Mouse (Mus musculus) heart, embryonic 15.5 days (tissue): ENCODE data around the gene Bst1. TPM values are rescaled to one million over a fixed set of nuclear protein-coding genes. Genes with fewer than 3 reads are reported as not detected.

Source experiments
- ATAC-seq: fragments of 200-750 bp; cut with Nextera tagmentation; replicated peaks from 2 replicates; pipeline ENCODE4 v1.8.0; 2017; ENCODE audit warnings: low read depth, moderate TSS enrichment; ENCODE audit not compliant: insufficient number of reproducible peaks, insufficient read depth, low FRiP score
- H3K27ac ChIP-seq: fragments of 300-500 bp; sonication (generic); 2 replicates; pipeline ENCODE4 v1.5.1; 2015; ENCODE audit warnings: mild to moderate bottlenecking, inconsistent platforms
- H3K27me3 ChIP-seq: fragments of 300-500 bp; sonication (generic); 2 replicates; pipeline ENCODE4 v1.6.1; 2015; ENCODE audit warnings: inconsistent platforms
- H3K36me3 ChIP-seq: fragments of 300-500 bp; sonication (generic); 2 replicates; pipeline ENCODE4 v1.6.1; 2015; ENCODE audit warnings: mild to moderate bottlenecking, inconsistent platforms
- H3K4me1 ChIP-seq: fragments of 300-500 bp; sonication (generic); replicated peaks from 2 replicates; pipeline ENCODE4 v1.6.1; 2015; ENCODE audit warnings: inconsistent platforms
- H3K4me2 ChIP-seq: fragments of 300-500 bp; sonication (generic); 2 replicates; pipeline ENCODE4 v1.6.1; 2015; ENCODE audit warnings: inconsistent platforms, mild to moderate bottlenecking, moderate library complexity
- H3K4me3 ChIP-seq: fragments of 300-500 bp; sonication (generic); 2 replicates; pipeline ENCODE4 v1.5.1; 2015; ENCODE audit warnings: mild to moderate bottlenecking, inconsistent platforms
- H3K9ac ChIP-seq: fragments of 300-500 bp; sonication (generic); 2 replicates; pipeline ENCODE4 v1.6.1; 2015; ENCODE audit warnings: mild to moderate bottlenecking, inconsistent platforms
- H3K9me3 ChIP-seq: fragments of 300-500 bp; sonication (generic); replicated peaks from 2 replicates; pipeline ENCODE4 v1.6.1; 2016; ENCODE audit warnings: inconsistent platforms
- WGBS: fragments of 180-500 bp; shearing (Covaris S2); methylation state at CpG from one replicate; pipeline ENCODE4 v1.1.7; 2015; ENCODE audit warnings: mixed read lengths; 5-methylcytosine and 5-hydroxymethylcytosine counted together
- polyA plus RNA-seq: library from polyadenylated mRNA; unstranded; fragments of >200 nt; fragmentation: Nextera tagmentation; extraction: Ambion mirVana; gene quantifications from 2 replicates; pipeline ENCODE4 v1.2.1, GENCODE M21; 2015

Bst1 gene
- polyA plus RNA-seq, 1 experiment from 2014 or later: 1.2 TPM

DNA sequence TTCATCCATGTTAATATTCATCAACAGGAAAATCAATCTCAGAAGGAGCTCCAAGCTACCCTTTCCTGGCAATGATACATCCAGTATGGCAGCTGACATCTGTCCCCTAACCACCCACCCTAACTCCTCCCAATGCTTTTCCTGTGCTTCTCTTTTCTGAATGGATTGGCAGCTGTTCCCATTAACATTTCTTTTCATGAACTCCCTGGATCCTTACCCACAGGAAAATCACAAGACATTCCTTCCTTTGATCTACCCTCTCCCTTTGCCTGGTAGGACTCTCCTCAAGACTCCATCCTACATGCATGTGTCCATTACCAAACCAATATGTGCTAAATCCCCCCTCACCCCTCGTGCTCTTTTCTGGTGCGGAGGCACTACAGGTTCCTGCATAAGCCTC, 4.1 kb upstream of the Bst1 start:
- Histone ChIP-seq H3K9me3 (no peaks in the 10 kb centered on the region), H3K27ac (no peak overlapping the region), H3K4me2 (no peak overlapping the region), H3K36me3 (no peaks in the 10 kb centered on the region), H3K4me3 (no peak overlapping the region), H3K9ac (no peak overlapping the region), H3K4me1 (0 out of 2 replicates have a peak, but pooled peaks cover 6% of the 10 kb centered on the region), H3K27me3 (no peaks in the 10 kb centered on the region)
- no peak for ATAC-seq
- WGBS: 90% methylated on average over 2 of the region's 2 CpGs

- Histone ChIP-seq H3K9me3 (no peaks in the 10 kb centered on the region), H3K27ac (no peak overlapping the region), H3K4me3 (no peak overlapping the region), H3K4me2 (no peak overlapping the region), H3K4me1 (0 out of 2 replicates have a peak, but pooled peaks cover 6% of the 10 kb centered on the region), H3K27me3 (no peaks in the 10 kb centered on the region), H3K9ac (no peak overlapping the region), H3K36me3 (no peaks in the 10 kb centered on the region)
- no peak for ATAC-seq
- WGBS: 40% methylated on average over 1 of the region's 1 CpGs
Observed at GRCm38 (mm10) chr5:43815769-43816168, 2.9 kb upstream of the Bst1 start.

- Histone ChIP-seq H3K27ac (no peak overlapping the region), H3K9ac (no peak overlapping the region), H3K4me1 (0 out of 2 replicates have a peak, but pooled peaks cover 6% of the 10 kb centered on the region), H3K4me3 (no peak overlapping the region), H3K4me2 (no peak overlapping the region), H3K9me3 (no peaks in the 10 kb centered on the region), H3K36me3 (no peaks in the 10 kb centered on the region), H3K27me3 (no peaks in the 10 kb centered on the region)
- WGBS: 52% methylated on average over 11 of the region's 11 CpGs
- ATAC-seq: no peak
Observed at GRCm38 (mm10) chr5:43820785-43821184, 2.1 kb downstream of the Bst1 start.

DNA sequence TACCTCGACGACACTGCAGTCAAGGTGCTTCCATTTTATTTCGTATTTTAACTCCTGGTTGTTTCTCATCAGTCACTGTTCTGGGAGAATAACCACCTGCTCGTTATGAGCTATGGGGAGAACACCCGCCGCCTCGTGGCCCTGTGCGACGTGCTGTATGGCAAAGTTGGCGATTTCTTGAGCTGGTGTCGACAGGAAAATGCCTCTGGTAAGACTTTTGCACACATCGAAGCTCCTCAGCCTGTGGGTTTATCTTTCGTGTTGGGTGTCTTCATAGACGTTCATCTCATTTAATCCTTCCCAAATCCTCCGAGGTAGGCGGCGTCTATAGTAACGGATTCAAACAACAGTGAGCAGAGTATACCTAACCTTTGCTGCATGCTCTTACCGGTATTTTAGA, 2.9 kb downstream of the Bst1 start, which contains the start of gene Fbxl5:
Gene Fbxl5 (minus strand): TSS at position 101 of the 400 bp plus-strand sequence.
- Histone ChIP-seq H3K4me1 (0 out of 2 replicates have a peak, but pooled peaks cover 6% of the 10 kb centered on the region), H3K9me3 (no peaks in the 10 kb centered on the region), H3K27me3 (no peaks in the 10 kb centered on the region), H3K4me3 (no peak within 1 kb of the TSS), H3K4me2 (no peak within 1 kb of the TSS), H3K36me3 (no peaks in the 10 kb centered on the region), H3K27ac (no peak within 1 kb of the TSS), H3K9ac (no peak within 1 kb of the TSS)
- WGBS: 76% methylated on average over 19 of the region's 19 CpGs
- ATAC-seq: no peak

DNA sequence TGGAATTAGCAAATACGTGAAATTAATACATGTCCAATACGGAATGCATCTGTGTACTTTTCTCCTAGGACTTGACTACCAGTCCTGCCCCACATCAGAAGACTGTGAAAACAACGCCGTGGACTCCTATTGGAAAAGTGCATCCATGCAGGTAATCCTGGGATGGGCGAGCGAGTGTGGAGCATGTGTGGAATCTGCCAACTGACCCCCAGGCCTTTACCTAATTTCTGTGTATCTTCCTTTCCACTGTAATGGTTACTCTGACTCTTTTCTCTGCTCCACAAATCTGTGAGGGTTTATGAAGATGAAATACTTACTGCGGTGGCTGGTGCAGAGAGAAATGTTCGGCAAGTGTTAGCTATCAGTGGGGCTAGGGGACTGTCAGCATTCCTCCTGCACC, 3.5 kb downstream of the Bst1 start:
- 91% methylated on average over 8 of the region's 8 CpGs for WGBS

DNA sequence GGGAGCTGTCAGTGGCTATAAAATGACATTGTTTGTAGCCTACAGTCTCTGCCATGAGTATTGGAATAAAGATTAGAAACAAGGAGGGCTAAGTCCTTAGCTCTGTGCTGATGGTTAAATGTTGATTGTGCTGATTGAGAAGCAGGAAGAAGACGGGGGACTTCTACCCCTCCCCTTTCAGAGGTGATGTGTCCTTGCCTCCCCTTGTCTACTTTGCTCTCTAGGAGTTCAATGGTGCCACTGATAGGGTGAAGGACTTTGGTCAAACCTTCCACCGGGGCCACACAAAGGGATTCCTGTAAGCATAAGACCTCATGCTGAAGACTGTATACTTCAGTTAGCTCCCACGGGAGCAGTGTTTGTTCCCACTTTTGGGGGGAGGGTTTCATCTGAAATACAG, 4.1 kb downstream of the Bst1 start:
- Histone ChIP-seq H3K9ac (no peak overlapping the region), H3K4me3 (no peak overlapping the region), H3K36me3 (no peaks in the 10 kb centered on the region), H3K27ac (no peak overlapping the region), H3K9me3 (no peaks in the 10 kb centered on the region), H3K27me3 (no peaks in the 10 kb centered on the region), H3K4me2 (no peak overlapping the region), H3K4me1 (0 out of 2 replicates have a peak, but pooled peaks cover 6% of the 10 kb centered on the region)
- WGBS: 54% methylated on average over 3 of the region's 3 CpGs
- ATAC-seq: no peak

More for the DNA sequence above, 3.5 kb downstream of the Bst1 start:
- no peak for ATAC-seq
- H3K4me1 ChIP-seq: 0 out of 2 replicates have a peak, but pooled peaks cover 6% of the 10 kb centered on the region
- H3K27me3 ChIP-seq: no peaks in the 10 kb centered on the region
- H3K4me3 ChIP-seq: no peak overlapping the region
- no peak overlapping the region for H3K27ac ChIP-seq
- H3K9me3 ChIP-seq: no peaks in the 10 kb centered on the region
- no peak overlapping the region for H3K4me2 ChIP-seq
- H3K9ac ChIP-seq: no peak overlapping the region
- H3K36me3 ChIP-seq: no peaks in the 10 kb centered on the region

- H3K27ac ChIP-seq: no peak overlapping the region
- H3K9ac ChIP-seq: no peak overlapping the region
- H3K36me3 ChIP-seq: no peaks in the 10 kb centered on the region
- H3K27me3 ChIP-seq: no peaks in the 10 kb centered on the region
- no peaks in the 10 kb centered on the region for H3K4me1 ChIP-seq
- no peak overlapping the region for H3K4me3 ChIP-seq
- ATAC-seq: peak; percentile 55; the same call in 1 of the 2 replicates
- 73% methylated on average over 3 of the region's 3 CpGs for WGBS
- H3K4me2 ChIP-seq: no peak overlapping the region
- no peaks in the 10 kb centered on the region for H3K9me3 ChIP-seq
Observed at GRCm38 (mm10) chr5:43824580-43824979, 5.9 kb downstream of the Bst1 start.

GRCm38 (mm10) chr5:43826883-43827282, 8.2 kb downstream of the Bst1 start:
- 81% methylated on average over 2 of the region's 2 CpGs for WGBS
- no peak overlapping the region for H3K9ac ChIP-seq
- H3K27ac ChIP-seq: no peak overlapping the region
- H3K27me3 ChIP-seq: no peaks in the 10 kb centered on the region
- no peak overlapping the region for H3K4me3 ChIP-seq
- H3K4me1 ChIP-seq: no peaks in the 10 kb centered on the region
- H3K9me3 ChIP-seq: no peaks in the 10 kb centered on the region
- H3K4me2 ChIP-seq: no peak overlapping the region
- no peaks in the 10 kb centered on the region for H3K36me3 ChIP-seq
- ATAC-seq: no peak

GRCm38 (mm10) chr5:43827366-43827765, 8.7 kb downstream of the Bst1 start:
- Histone ChIP-seq H3K9ac (no peak overlapping the region), H3K27ac (no peak overlapping the region), H3K36me3 (no peaks in the 10 kb centered on the region), H3K9me3 (no peaks in the 10 kb centered on the region), H3K4me1 (no peaks in the 10 kb centered on the region), H3K27me3 (no peaks in the 10 kb centered on the region), H3K4me3 (no peak overlapping the region), H3K4me2 (no peak overlapping the region)
- ATAC-seq: no peak
- 84% methylated on average over 9 of the region's 9 CpGs for WGBS

DNA sequence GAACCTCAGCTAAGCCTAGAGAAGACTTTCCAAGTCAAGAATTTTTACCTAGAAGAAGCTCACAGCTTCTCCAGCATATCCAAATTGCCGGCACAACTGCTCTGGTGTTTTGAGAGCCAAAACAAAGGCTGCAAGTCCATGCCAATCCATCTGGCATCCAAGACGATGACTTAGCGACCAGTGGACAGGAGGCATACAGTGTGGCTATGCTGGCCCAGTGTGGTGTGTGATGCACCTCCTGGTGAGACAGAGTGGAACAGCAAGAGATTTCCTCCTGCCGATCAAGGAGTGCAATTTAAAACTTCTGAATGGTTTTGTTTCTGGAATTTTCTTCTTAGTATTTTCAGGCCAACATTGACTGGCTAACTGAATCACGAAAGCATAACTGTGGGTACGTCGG, 17.9 kb downstream of the Bst1 start:
- WGBS: 82% methylated on average over 7 of the region's 7 CpGs
- Histone ChIP-seq H3K4me1 (no peaks in the 10 kb centered on the region), H3K27me3 (no peaks in the 10 kb centered on the region), H3K9ac (no peak overlapping the region), H3K27ac (no peak overlapping the region), H3K4me2 (no peak overlapping the region), H3K9me3 (no peaks in the 10 kb centered on the region), H3K4me3 (no peak overlapping the region), H3K36me3 (no peaks in the 10 kb centered on the region)
- no peak for ATAC-seq

DNA sequence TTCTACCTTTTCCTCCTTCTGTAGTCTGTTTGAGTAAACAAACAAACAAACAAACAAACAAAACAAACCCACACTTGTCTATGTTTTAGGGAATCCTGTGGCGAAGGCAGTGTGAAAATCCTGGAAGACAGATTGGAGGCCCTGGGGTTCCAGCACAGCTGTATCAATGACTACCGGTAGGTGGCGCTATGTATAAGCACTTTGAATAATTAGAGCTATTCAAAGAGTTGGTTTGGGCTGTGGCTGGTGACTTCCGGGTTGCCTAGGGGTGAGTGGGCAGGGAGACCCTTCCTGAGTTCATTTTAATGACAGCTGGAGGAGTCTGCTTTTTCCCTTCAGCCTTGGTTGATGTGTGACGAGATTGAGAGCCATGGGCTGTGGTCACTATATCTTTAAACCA, 18.7 kb downstream of the Bst1 start:
- H3K4me1 ChIP-seq: no peaks in the 10 kb centered on the region; the same call in 1 of the 2 replicates
- no peaks in the 10 kb centered on the region for H3K9me3 ChIP-seq
- no peaks in the 10 kb centered on the region for H3K27me3 ChIP-seq
- H3K27ac ChIP-seq: no peak overlapping the region
- H3K4me3 ChIP-seq: no peak overlapping the region
- WGBS: 50% methylated on average over 5 of the region's 5 CpGs
- no peaks in the 10 kb centered on the region for H3K36me3 ChIP-seq
- no peak overlapping the region for H3K9ac ChIP-seq
- no peak for ATAC-seq
- no peak overlapping the region for H3K4me2 ChIP-seq
